Mouse (Mus musculus) thymus, adult 2 months (tissue): ENCODE measurements around the gene Pim1.

Experiments
- CTCF ChIP-seq: fragments of 200-500 bp; IDR thresholded peaks from 2 replicates; pipeline ENCODE4 v1.5.1; 2012; ENCODE audit warnings: mild to moderate bottlenecking, control low read depth, low read length, moderate library complexity, borderline replicate concordance; ENCODE audit not compliant: control insufficient read depth, poor library complexity, insufficient read depth; ENCODE audit errors: extremely low read depth
- POLR2A ChIP-seq: fragments of 200-500 bp; IDR thresholded peaks from 2 replicates; pipeline ENCODE4 v1.6.1; 2012; ENCODE audit warnings: mild to moderate bottlenecking, low read length, control low read depth, moderate library complexity; ENCODE audit not compliant: control insufficient read depth, poor library complexity, insufficient read depth; ENCODE audit errors: extremely low read depth

GRCm38 (mm10) chr17:29451841-29452210, 38.7 kb upstream of the Pim1 start:
- no peak for TF ChIP-seq POLR2A
- TF ChIP-seq CTCF = no peak
